Mouse (Mus musculus): ENCODE results near the gene Mybbp1a. TPM values are rescaled to one million over a fixed set of nuclear protein-coding genes. Genes with fewer than 3 reads are reported as not detected.

Mybbp1a gene
- polyA plus RNA-seq, 1 experiment = 52.5 TPM

GRCm38 (mm10) chr11:72477182-72477581 lies 36.0 kb downstream of the Mybbp1a start:
- WGBS = 50% methylated on average over 5 of the region's 5 CpGs
- no peak for DNase-seq
- Histone ChIP-seq H3K27me3 (ENCODE audit: control insufficient read depth, insufficient read depth, low read length) (no peaks in the 10 kb centered on the region), H3K27ac (ENCODE audit: insufficient read depth, low read length) (no peak overlapping the region), H3K4me3 (replicated peaks; ENCODE audit: insufficient read depth, low read depth, low read length) (no peak overlapping the region), H3K4me1 (ENCODE audit: control insufficient read depth, insufficient read depth, low read length) (no peaks in the 10 kb centered on the region)
- TF ChIP-seq CTCF (IDR thresholded peaks at IDR 0.05; ENCODE audit: borderline replicate concordance, insufficient read depth, low read depth, low read length) (no peak), POLR2A (IDR thresholded peaks at IDR 0.05; ENCODE audit: borderline replicate concordance, insufficient read depth, low read length) (no peak)

GRCm38 (mm10) chr11:72477653-72478052 lies 36.5 kb downstream of the Mybbp1a start:
- H3K27ac ChIP-seq (ENCODE audit: insufficient read depth, low read length) = no peak overlapping the region

DNA sequence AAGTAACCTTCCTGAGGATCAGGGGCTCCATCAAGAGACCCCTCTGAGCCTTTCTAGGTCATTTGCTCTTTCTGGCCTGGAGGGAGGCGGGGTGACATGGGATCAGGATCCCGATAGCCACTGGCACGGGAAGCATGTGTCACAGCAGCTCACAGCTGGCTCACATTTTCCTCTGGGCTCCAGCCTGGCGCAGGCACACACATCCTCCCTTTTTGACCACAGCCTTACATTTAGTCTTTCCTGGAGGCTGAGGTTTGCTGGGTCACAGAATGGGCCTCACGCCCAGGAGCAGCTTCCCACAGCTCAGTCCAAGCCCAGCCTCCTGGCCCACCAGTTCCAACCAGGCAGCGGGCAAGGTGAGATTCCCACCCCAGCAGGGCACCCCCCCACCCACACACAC lies 37.1 kb downstream of the Mybbp1a start:
- no peak overlapping the region for H3K27ac ChIP-seq (ENCODE audit: insufficient read depth, low read length)
- no peak overlapping the region for H3K4me3 ChIP-seq (replicated peaks; ENCODE audit: insufficient read depth, low read depth, low read length)
- 44% methylated on average over 6 of the region's 6 CpGs for WGBS
- no peak for DNase-seq
- no peaks in the 10 kb centered on the region for H3K27me3 ChIP-seq (ENCODE audit: control insufficient read depth, insufficient read depth, low read length)
- no peak for TF ChIP-seq POLR2A (IDR thresholded peaks at IDR 0.05; ENCODE audit: borderline replicate concordance, insufficient read depth, low read length)
- no peak for TF ChIP-seq CTCF (IDR thresholded peaks at IDR 0.05; ENCODE audit: borderline replicate concordance, insufficient read depth, low read depth, low read length)
- no peaks in the 10 kb centered on the region for H3K4me1 ChIP-seq (ENCODE audit: control insufficient read depth, insufficient read depth, low read length)

More at GRCm38 (mm10) chr11:72477653-72478052, 36.5 kb downstream of the Mybbp1a start:
- Histone ChIP-seq H3K4me3 (replicated peaks; ENCODE audit: insufficient read depth, low read depth, low read length) (no peak overlapping the region), H3K27me3 (ENCODE audit: control insufficient read depth, insufficient read depth, low read length) (no peaks in the 10 kb centered on the region), H3K4me1 (ENCODE audit: control insufficient read depth, insufficient read depth, low read length) (no peaks in the 10 kb centered on the region)
- TF ChIP-seq CTCF (IDR thresholded peaks at IDR 0.05; ENCODE audit: borderline replicate concordance, insufficient read depth, low read depth, low read length) (no peak), POLR2A (IDR thresholded peaks at IDR 0.05; ENCODE audit: borderline replicate concordance, insufficient read depth, low read length) (no peak)
- WGBS = 94% methylated on average over 1 of the region's 1 CpGs
- no peak for DNase-seq

- 76% methylated on average over 2 of the region's 2 CpGs for WGBS
- no peaks in the 10 kb centered on the region for H3K27me3 ChIP-seq (ENCODE audit: control insufficient read depth, insufficient read depth, low read length)
- DNase-seq = no peak
- TF ChIP-seq CTCF (IDR thresholded peaks at IDR 0.05; ENCODE audit: borderline replicate concordance, insufficient read depth, low read depth, low read length) (no peak), POLR2A (IDR thresholded peaks at IDR 0.05; ENCODE audit: borderline replicate concordance, insufficient read depth, low read length) (no peak)
- no peak overlapping the region for H3K27ac ChIP-seq (ENCODE audit: insufficient read depth, low read length)
- H3K4me1 ChIP-seq (ENCODE audit: control insufficient read depth, insufficient read depth, low read length) = no peaks in the 10 kb centered on the region
- H3K4me3 ChIP-seq (replicated peaks; ENCODE audit: insufficient read depth, low read depth, low read length) = no peak overlapping the region
Observed at GRCm38 (mm10) chr11:72479499-72479898, 38.3 kb downstream of the Mybbp1a start.

- WGBS = 47% methylated on average over 5 of the region's 5 CpGs
- TF ChIP-seq CTCF (IDR thresholded peaks at IDR 0.05; ENCODE audit: borderline replicate concordance, insufficient read depth, low read depth, low read length) (no peak), POLR2A (IDR thresholded peaks at IDR 0.05; ENCODE audit: borderline replicate concordance, insufficient read depth, low read length) (no peak)
- Histone ChIP-seq H3K27ac (ENCODE audit: insufficient read depth, low read length) (no peak overlapping the region), H3K4me3 (replicated peaks; ENCODE audit: insufficient read depth, low read depth, low read length) (no peak overlapping the region), H3K4me1 (ENCODE audit: control insufficient read depth, insufficient read depth, low read length) (no peaks in the 10 kb centered on the region), H3K27me3 (ENCODE audit: control insufficient read depth, insufficient read depth, low read length) (no peaks in the 10 kb centered on the region)
- no peak for DNase-seq
Observed at GRCm38 (mm10) chr11:72481313-72481712, 40.2 kb downstream of the Mybbp1a start.

DNA sequence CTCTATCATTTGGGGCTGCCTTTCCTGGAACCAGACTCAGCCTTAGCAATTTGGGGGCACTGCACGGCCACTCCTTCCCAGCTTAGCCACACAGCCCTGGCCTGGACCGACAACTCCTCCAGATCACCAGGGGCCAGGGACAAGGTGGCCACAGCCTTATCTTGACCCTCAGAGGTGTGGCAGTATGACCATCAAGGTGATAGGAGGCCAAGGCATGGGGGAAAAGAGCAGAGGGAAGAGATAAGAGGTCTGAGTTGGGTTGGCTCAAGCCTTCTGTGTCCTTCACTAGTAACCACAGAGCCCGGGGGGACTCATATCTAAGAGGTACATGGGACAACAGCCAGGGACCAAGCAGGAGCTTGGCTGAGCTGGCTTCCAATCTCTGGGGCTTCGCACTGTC lies 40.8 kb downstream of the Mybbp1a start:
- WGBS = 47% methylated on average over 4 of the region's 4 CpGs
- TF ChIP-seq POLR2A (IDR thresholded peaks at IDR 0.05; ENCODE audit: borderline replicate concordance, insufficient read depth, low read length) = no peak
- no peak for TF ChIP-seq CTCF (IDR thresholded peaks at IDR 0.05; ENCODE audit: borderline replicate concordance, insufficient read depth, low read depth, low read length)
- Histone ChIP-seq H3K27me3 (ENCODE audit: control insufficient read depth, insufficient read depth, low read length) (no peaks in the 10 kb centered on the region), H3K4me3 (replicated peaks; ENCODE audit: insufficient read depth, low read depth, low read length) (no peak overlapping the region), H3K4me1 (ENCODE audit: control insufficient read depth, insufficient read depth, low read length) (no peaks in the 10 kb centered on the region), H3K27ac (ENCODE audit: insufficient read depth, low read length) (no peak overlapping the region)
- no peak for DNase-seq

GRCm38 (mm10) chr11:72484549-72484948 lies 43.4 kb downstream of the Mybbp1a start:
- no peak overlapping the region for H3K4me3 ChIP-seq (replicated peaks; ENCODE audit: insufficient read depth, low read depth, low read length)
- TF ChIP-seq POLR2A (IDR thresholded peaks at IDR 0.05; ENCODE audit: borderline replicate concordance, insufficient read depth, low read length) (no peak), CTCF (IDR thresholded peaks at IDR 0.05; ENCODE audit: borderline replicate concordance, insufficient read depth, low read depth, low read length) (no peak)
- no peaks in the 10 kb centered on the region for H3K27me3 ChIP-seq (ENCODE audit: control insufficient read depth, insufficient read depth, low read length)
- no peak overlapping the region for H3K27ac ChIP-seq (ENCODE audit: insufficient read depth, low read length)
- H3K4me1 ChIP-seq (ENCODE audit: control insufficient read depth, insufficient read depth, low read length) = no peaks in the 10 kb centered on the region
- DNase-seq = no peak
- WGBS = 63% methylated on average over 6 of the region's 6 CpGs

GRCm38 (mm10) chr11:72485157-72485556 lies 44.0 kb downstream of the Mybbp1a start:
- Histone ChIP-seq H3K4me1 (ENCODE audit: control insufficient read depth, insufficient read depth, low read length) (no peaks in the 10 kb centered on the region), H3K4me3 (replicated peaks; ENCODE audit: insufficient read depth, low read depth, low read length) (no peak overlapping the region), H3K27ac (ENCODE audit: insufficient read depth, low read length) (no peak overlapping the region), H3K27me3 (ENCODE audit: control insufficient read depth, insufficient read depth, low read length) (no peaks in the 10 kb centered on the region)
- 45% methylated on average over 5 of the region's 5 CpGs for WGBS
- DNase-seq = no peak
- TF ChIP-seq POLR2A (IDR thresholded peaks at IDR 0.05; ENCODE audit: borderline replicate concordance, insufficient read depth, low read length) (no peak), CTCF (IDR thresholded peaks at IDR 0.05; ENCODE audit: borderline replicate concordance, insufficient read depth, low read depth, low read length) (no peak)
